Mouse (Mus musculus) kidney, adult 2 months (tissue): ENCODE data around the gene Apobec2.

ENCODE experiments used
- CTCF ChIP-seq: fragments of 200-500 bp; conservative IDR thresholded peaks from 2 replicates; pipeline ENCODE4 v1.5.1; 2011; ENCODE audit warnings: low read depth, mild to moderate bottlenecking, control low read depth, low read length, moderate library complexity, mixed read lengths; ENCODE audit not compliant: insufficient read depth, insufficient read length
- POLR2A ChIP-seq: fragments of 200-500 bp; IDR thresholded peaks from one replicate; pipeline ENCODE4 v1.6.1; 2011; ENCODE audit warnings: low read depth, low read length, control low read depth

DNA sequence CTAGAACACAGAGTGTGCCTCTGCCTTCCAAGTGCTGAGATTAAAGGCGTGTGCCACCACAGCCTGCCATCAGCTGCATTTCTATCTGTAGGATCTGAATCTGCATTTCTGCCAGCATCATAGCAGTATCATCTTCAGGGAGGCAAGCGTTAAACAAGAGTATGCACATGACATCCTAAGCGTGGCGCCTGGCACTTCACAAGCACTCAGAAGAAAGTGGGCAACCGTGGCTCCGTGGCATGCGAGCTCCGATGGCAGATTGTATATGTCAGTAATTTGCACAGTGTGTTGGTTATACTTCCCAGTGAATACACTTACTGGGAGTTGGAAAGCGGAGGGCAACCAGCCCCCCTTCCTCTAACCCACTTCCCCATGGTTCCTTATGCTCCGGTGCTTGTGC, 47.2 kb upstream of the Apobec2 start:
- TF ChIP-seq POLR2A (no peak), CTCF (no peak)
